In genomic region chr7:45176356-45176755, GRCm38 (mm10) we compare ENCODE assay signal across 10 mouse cellular contexts. TPM values are rescaled to one million over a fixed set of nuclear protein-coding genes. Genes with fewer than 3 reads are reported as not detected.
DNase-seq lines count a peak whose midpoint lies in the region; ATAC-seq and TF ChIP-seq lines count a peak whose summit lies in the region.
"Had no signal": no experiment of that assay in that cellular context is flagged by ENCODE, and none has a peak within 500 bp of the region (broad histone marks: within the 10 kb centered on the region; RNA-seq: fewer than 3 reads in every experiment).

No protein-coding gene starts in this region.

- no peak for ATAC-seq in kidney, postnatal 0 days (replicated peaks; ENCODE audit: low FRiP score, low read depth)
- ATAC-seq in embryonic facial prominence, embryonic 15.5 days (ENCODE audit: insufficient number of reproducible peaks, low FRiP score, low TSS enrichment, low read depth) = no peak
- no peak for ATAC-seq in hindbrain, embryonic 14.5 days (ENCODE audit: low FRiP score)
- no peak for ATAC-seq in midbrain, postnatal 0 days (ENCODE audit: low FRiP score)

- no peak for TF ChIP-seq CTCF in kidney, postnatal 0 days (IDR thresholded peaks at IDR 0.05; ENCODE audit: low read depth)
- no peak for TF ChIP-seq CTCF in midbrain, postnatal 0 days (IDR thresholded peaks at IDR 0.05)

- H3K4me2 ChIP-seq in kidney, postnatal 0 days (ENCODE audit: low read length) = peak overlapping the region; percentile 2
- peak overlapping the region; percentile 47 for H3K4me2 ChIP-seq in embryonic facial prominence, embryonic 15.5 days (replicated peaks)
- H3K4me2 ChIP-seq in hindbrain, embryonic 14.5 days (replicated peaks) = peak overlapping the region; percentile 24
- peak overlapping the region; percentile 39 for H3K4me2 ChIP-seq in midbrain, postnatal 0 days (ENCODE audit: low read depth, low read length, poor library complexity, severe bottlenecking)

- H3K4me1 ChIP-seq in kidney, postnatal 0 days (replicated peaks; ENCODE audit: insufficient read depth, low read length) = no peaks in the 10 kb centered on the region
- H3K4me1 ChIP-seq in embryonic facial prominence, embryonic 15.5 days = peaks cover 20% of the 10 kb centered on the region
- H3K4me1 ChIP-seq in hindbrain, embryonic 14.5 days (replicated peaks; ENCODE audit: control insufficient read depth, insufficient read depth, low read length) = peaks cover 9% of the 10 kb centered on the region; the same call in 1 of the 2 replicates
- H3K4me1 ChIP-seq in midbrain, postnatal 0 days (ENCODE audit: insufficient read depth, low read length) = peaks cover 5% of the 10 kb centered on the region; the same call in 1 of the 2 replicates

- peak overlapping the region; percentile 16 for H3K4me3 ChIP-seq in kidney, postnatal 0 days (replicated peaks; ENCODE audit: low read depth, low read length)
- H3K4me3 ChIP-seq in embryonic facial prominence, embryonic 15.5 days (replicated peaks) = peak overlapping the region; percentile 23
- no peak overlapping the region for H3K4me3 ChIP-seq in hindbrain, embryonic 14.5 days (replicated peaks; ENCODE audit: low read length)
- peak overlapping the region; percentile 23 for H3K4me3 ChIP-seq in midbrain, postnatal 0 days (ENCODE audit: low read depth, low read length)

- peaks cover 73% of the 10 kb centered on the region for H3K27me3 ChIP-seq in kidney, postnatal 0 days (ENCODE audit: insufficient read depth, low read length)
- peaks cover 92% of the 10 kb centered on the region for H3K27me3 ChIP-seq in embryonic facial prominence, embryonic 15.5 days
- peaks cover 87% of the 10 kb centered on the region for H3K27me3 ChIP-seq in hindbrain, embryonic 14.5 days (ENCODE audit: control insufficient read depth, insufficient read depth, low read length)
- H3K27me3 ChIP-seq in midbrain, postnatal 0 days (ENCODE audit: insufficient read depth, low read length) = peaks cover 74% of the 10 kb centered on the region

- no peak overlapping the region for H3K27ac ChIP-seq in kidney, postnatal 0 days
- no peak overlapping the region for H3K27ac ChIP-seq in embryonic facial prominence, embryonic 15.5 days (replicated peaks)
- H3K27ac ChIP-seq in hindbrain, embryonic 14.5 days = no peak overlapping the region
- H3K27ac ChIP-seq in midbrain, postnatal 0 days (ENCODE audit: low read depth, low read length) = no peak overlapping the region

- DNase-seq in kidney, postnatal 0 days (ENCODE audit: low spot score) = no peak
- DNase-seq in kidney, postnatal 4 days = no peak
- no peak for DNase-seq in hindbrain, embryonic 14.5 days (ENCODE audit: low spot score)
- DNase-seq in midbrain, postnatal 0 days (ENCODE audit: low spot score) = no peak
- no peak for DNase-seq in retina, postnatal 1 day
- no peak for DNase-seq in layer of hippocampus, adult 18-20 months (ENCODE audit: low spot score in 2 of 2)
- DNase-seq: kidney, postnatal 14 days had no signal

- WGBS in kidney, postnatal 0 days = under 1% methylated on average over 30 of the region's 31 CpGs
- 1% methylated on average over 31 of the region's 31 CpGs for WGBS in embryonic facial prominence, embryonic 15.5 days
- WGBS in hindbrain, embryonic 14.5 days = 2% methylated on average over 30 of the region's 31 CpGs
- WGBS in midbrain, postnatal 0 days = under 1% methylated on average over 30 of the region's 31 CpGs

- no peaks in the 10 kb centered on the region for H3K36me3 ChIP-seq in kidney, postnatal 0 days (ENCODE audit: insufficient read depth, low read length)
- no peaks in the 10 kb centered on the region for H3K36me3 ChIP-seq in embryonic facial prominence, embryonic 15.5 days
- H3K36me3 ChIP-seq in hindbrain, embryonic 14.5 days (replicated peaks; ENCODE audit: control insufficient read depth, insufficient read depth) = no peaks in the 10 kb centered on the region
- no peaks in the 10 kb centered on the region for H3K36me3 ChIP-seq in midbrain, postnatal 0 days (ENCODE audit: insufficient read depth, low read length)

- no peaks in the 10 kb centered on the region for H3K9me3 ChIP-seq in kidney, postnatal 0 days (replicated peaks; ENCODE audit: low read length)
- H3K9me3 ChIP-seq in embryonic facial prominence, embryonic 15.5 days (replicated peaks) = no peaks in the 10 kb centered on the region
- H3K9me3 ChIP-seq in hindbrain, embryonic 14.5 days (ENCODE audit: control insufficient read depth, low read length) = no peaks in the 10 kb centered on the region
- no peaks in the 10 kb centered on the region for H3K9me3 ChIP-seq in midbrain, postnatal 0 days (ENCODE audit: low read length)

- no peak overlapping the region for H3K9ac ChIP-seq in kidney, postnatal 0 days (ENCODE audit: low read depth, low read length)
- H3K9ac ChIP-seq in embryonic facial prominence, embryonic 15.5 days = no peak overlapping the region
- no peak overlapping the region for H3K9ac ChIP-seq in hindbrain, embryonic 14.5 days
- no peak overlapping the region for H3K9ac ChIP-seq in midbrain, postnatal 0 days (replicated peaks; ENCODE audit: low read length, poor library complexity, severe bottlenecking)

RNA-seq across cellular contexts. Expression of gene Gfy, which starts 3.0 kb away (rescaled TPM):
- not detected in 2 replicates for polyA plus RNA-seq in kidney, postnatal 0 days (2015; fragmentation: Nextera tagmentation; extraction: Ambion mirVana)
- 5.5 and 13.4 TPM in 2 replicates for polyA plus RNA-seq in embryonic facial prominence, embryonic 15.5 days (2015; fragmentation: Nextera tagmentation; extraction: Ambion mirVana)
- polyA plus RNA-seq in hindbrain, embryonic 14.5 days (2014; fragmentation: Nextera tagmentation; extraction: Ambion mirVana) = not detected in 2 replicates
- not detected in 2 replicates for total RNA-seq in midbrain, postnatal 0 days (2014; rRNA removed)
- polyA plus RNA-seq in midbrain, postnatal 0 days (2015; fragmentation: Nextera tagmentation; extraction: Ambion mirVana) = 0.11 and 0.51 TPM in 2 replicates
- under 1 TPM in 1 of 2 experiments, not detected in 1; 0.18 TPM for total RNA-seq in layer of hippocampus, adult 18-20 months (2021)
- total RNA-seq: neutrophil, adult 5-6 weeks had no signal
- polyA plus RNA-seq: liver, embryonic 16.5 days had no signal

RNA-seq across cellular contexts. Expression of gene Pth2, which starts 4.4 kb away (rescaled TPM):
- polyA plus RNA-seq in kidney, postnatal 0 days (2015; fragmentation: Nextera tagmentation; extraction: Ambion mirVana) = not detected in 2 replicates
- not detected in 2 replicates for polyA plus RNA-seq in embryonic facial prominence, embryonic 15.5 days (2015; fragmentation: Nextera tagmentation; extraction: Ambion mirVana)
- 0.83 TPM in 1 of 2 replicates, not detected in the other for polyA plus RNA-seq in hindbrain, embryonic 14.5 days (2014; fragmentation: Nextera tagmentation; extraction: Ambion mirVana)
- not detected in 2 replicates for total RNA-seq in midbrain, postnatal 0 days (2014; rRNA removed)
- 0.93 and 1.3 TPM in 2 replicates for polyA plus RNA-seq in midbrain, postnatal 0 days (2015; fragmentation: Nextera tagmentation; extraction: Ambion mirVana)
- not detected for total RNA-seq in layer of hippocampus, adult 18-20 months (2021)
- total RNA-seq: neutrophil, adult 5-6 weeks had no signal
- polyA plus RNA-seq: liver, embryonic 16.5 days had no signal

RNA-seq across cellular contexts. Expression of gene Slc17a7, which starts 12.6 kb away (rescaled TPM):
- polyA plus RNA-seq in kidney, postnatal 0 days (2015; fragmentation: Nextera tagmentation; extraction: Ambion mirVana) = 0.17 TPM in 2 replicates
- polyA plus RNA-seq in embryonic facial prominence, embryonic 15.5 days (2015; fragmentation: Nextera tagmentation; extraction: Ambion mirVana) = 0.33 and 0.39 TPM in 2 replicates
- polyA plus RNA-seq in hindbrain, embryonic 14.5 days (2014; fragmentation: Nextera tagmentation; extraction: Ambion mirVana) = 0.47 and 0.48 TPM in 2 replicates
- 1.9 and 2.5 TPM in 2 replicates for total RNA-seq in midbrain, postnatal 0 days (2014; rRNA removed)
- polyA plus RNA-seq in midbrain, postnatal 0 days (2015; fragmentation: Nextera tagmentation; extraction: Ambion mirVana) = 0.95 and 0.96 TPM in 2 replicates
- total RNA-seq in layer of hippocampus, adult 18-20 months (2021) = 1,000 to 10,000 TPM; 1,340 to 1,403 TPM
- total RNA-seq: neutrophil, adult 5-6 weeks had no signal
- polyA plus RNA-seq: liver, embryonic 16.5 days had no signal

RNA-seq across cellular contexts. Expression of gene Aldh16a1, which starts 22.0 kb away (rescaled TPM):
- polyA plus RNA-seq in kidney, postnatal 0 days (2015; fragmentation: Nextera tagmentation; extraction: Ambion mirVana) = 55.4 and 62.7 TPM in 2 replicates
- 43.7 and 47.1 TPM in 2 replicates for polyA plus RNA-seq in embryonic facial prominence, embryonic 15.5 days (2015; fragmentation: Nextera tagmentation; extraction: Ambion mirVana)
- polyA plus RNA-seq in hindbrain, embryonic 14.5 days (2014; fragmentation: Nextera tagmentation; extraction: Ambion mirVana) = 16.0 and 21.3 TPM in 2 replicates
- 18.9 and 22.0 TPM in 2 replicates for total RNA-seq in midbrain, postnatal 0 days (2014; rRNA removed)
- polyA plus RNA-seq in midbrain, postnatal 0 days (2015; fragmentation: Nextera tagmentation; extraction: Ambion mirVana) = 12.9 and 15.2 TPM in 2 replicates
- 10 to 100 TPM; 11.4 to 16.3 TPM for total RNA-seq in layer of hippocampus, adult 18-20 months (2021)

RNA-seq across cellular contexts. Expression of gene Pih1d1, which starts 22.3 kb away (rescaled TPM):
- 81.3 and 88.6 TPM in 2 replicates for polyA plus RNA-seq in kidney, postnatal 0 days (2015; fragmentation: Nextera tagmentation; extraction: Ambion mirVana)
- polyA plus RNA-seq in embryonic facial prominence, embryonic 15.5 days (2015; fragmentation: Nextera tagmentation; extraction: Ambion mirVana) = 81.2 and 87.5 TPM in 2 replicates
- 91.0 and 93.5 TPM in 2 replicates for polyA plus RNA-seq in hindbrain, embryonic 14.5 days (2014; fragmentation: Nextera tagmentation; extraction: Ambion mirVana)
- total RNA-seq in midbrain, postnatal 0 days (2014; rRNA removed) = 104 and 124 TPM in 2 replicates
- polyA plus RNA-seq in midbrain, postnatal 0 days (2015; fragmentation: Nextera tagmentation; extraction: Ambion mirVana) = 77.1 and 81.6 TPM in 2 replicates
- total RNA-seq in layer of hippocampus, adult 18-20 months (2021) = 10 to 100 TPM; 43.2 to 44.5 TPM
